Mouse (Mus musculus) spleen, postnatal 14 days (tissue): ENCODE results near the gene Mob3b.

Source experiments
- DNase-seq, 2 experiments: peaks; one replicate each; pipeline ENCODE4 v3.0.0; 2021 to 2022; ENCODE audit warnings: low spot score in 2 of 2

Gene Mob3b

GRCm38 (mm10) chr4:35114950-35115349, 42.3 kb downstream of the Mob3b start:
- DNase-seq: no peak

DNA sequence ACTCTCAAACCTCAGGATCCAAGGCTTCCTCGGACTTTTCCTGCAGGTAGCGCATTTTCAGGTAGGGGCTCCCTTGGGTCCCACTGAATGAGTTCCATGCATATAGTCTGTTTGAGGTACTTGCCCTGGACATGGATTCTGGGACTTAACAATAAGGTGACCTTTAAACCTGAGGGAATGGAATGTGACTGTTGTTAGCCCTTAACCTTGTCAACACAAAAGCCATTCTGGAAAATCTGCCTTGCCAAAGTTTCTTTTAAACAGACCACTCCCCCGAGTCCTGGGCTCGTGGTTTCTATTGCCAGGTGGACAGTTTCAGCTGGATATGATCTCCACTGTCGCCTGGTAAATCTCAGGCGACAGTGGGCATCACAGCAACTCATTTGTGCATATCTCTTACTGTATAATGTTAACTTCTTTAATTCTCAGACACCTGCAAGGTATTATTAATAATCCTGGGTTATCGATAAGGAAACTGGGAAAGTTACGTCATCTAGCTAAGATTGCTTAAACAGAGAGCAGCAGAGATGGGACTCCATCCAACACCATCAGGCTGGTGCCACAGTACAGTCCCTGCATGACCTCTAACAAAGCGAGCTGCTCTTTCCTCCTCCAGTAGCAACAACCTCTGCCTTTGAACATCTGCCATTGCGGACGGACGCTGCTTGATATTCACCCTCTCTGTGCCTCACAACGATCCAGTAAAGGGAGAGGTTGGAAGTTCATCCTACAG, 43.6 kb downstream of the Mob3b start:
- no peak for DNase-seq

GRCm38 (mm10) chr4:35112452-35112851, 44.8 kb downstream of the Mob3b start:
- DNase-seq: no peak

- no peak for DNase-seq
Observed at GRCm38 (mm10) chr4:35105115-35105773, 52.0 kb downstream of the Mob3b start.

DNA sequence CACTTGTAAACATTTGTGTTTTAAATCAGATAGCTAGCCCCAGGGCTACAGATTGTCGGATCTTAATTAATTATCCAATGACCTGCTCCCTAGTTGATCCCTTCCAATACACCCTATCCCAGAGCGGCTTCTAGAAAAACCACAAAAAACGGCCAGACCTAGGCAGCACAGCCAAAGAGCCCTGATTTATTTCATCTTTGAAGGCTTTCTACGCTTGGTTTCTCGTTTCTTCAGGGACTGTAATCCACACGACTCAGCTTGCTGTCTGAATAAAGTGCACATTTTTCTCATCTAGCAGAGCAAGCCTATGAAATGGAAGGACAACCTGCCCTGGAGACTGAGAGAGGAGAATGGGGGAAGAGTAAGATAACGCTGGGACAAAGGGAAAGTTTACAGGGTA, 56.1 kb downstream of the Mob3b start:
- DNase-seq: no peak

GRCm38 (mm10) chr4:35099865-35100780, 57.2 kb downstream of the Mob3b start:
- peak; percentile 22 to 37 for DNase-seq

GRCm38 (mm10) chr4:35099210-35099864, 57.9 kb downstream of the Mob3b start:
- no peak for DNase-seq

GRCm38 (mm10) chr4:35098552-35098951, 58.7 kb downstream of the Mob3b start:
- DNase-seq: no peak

DNA sequence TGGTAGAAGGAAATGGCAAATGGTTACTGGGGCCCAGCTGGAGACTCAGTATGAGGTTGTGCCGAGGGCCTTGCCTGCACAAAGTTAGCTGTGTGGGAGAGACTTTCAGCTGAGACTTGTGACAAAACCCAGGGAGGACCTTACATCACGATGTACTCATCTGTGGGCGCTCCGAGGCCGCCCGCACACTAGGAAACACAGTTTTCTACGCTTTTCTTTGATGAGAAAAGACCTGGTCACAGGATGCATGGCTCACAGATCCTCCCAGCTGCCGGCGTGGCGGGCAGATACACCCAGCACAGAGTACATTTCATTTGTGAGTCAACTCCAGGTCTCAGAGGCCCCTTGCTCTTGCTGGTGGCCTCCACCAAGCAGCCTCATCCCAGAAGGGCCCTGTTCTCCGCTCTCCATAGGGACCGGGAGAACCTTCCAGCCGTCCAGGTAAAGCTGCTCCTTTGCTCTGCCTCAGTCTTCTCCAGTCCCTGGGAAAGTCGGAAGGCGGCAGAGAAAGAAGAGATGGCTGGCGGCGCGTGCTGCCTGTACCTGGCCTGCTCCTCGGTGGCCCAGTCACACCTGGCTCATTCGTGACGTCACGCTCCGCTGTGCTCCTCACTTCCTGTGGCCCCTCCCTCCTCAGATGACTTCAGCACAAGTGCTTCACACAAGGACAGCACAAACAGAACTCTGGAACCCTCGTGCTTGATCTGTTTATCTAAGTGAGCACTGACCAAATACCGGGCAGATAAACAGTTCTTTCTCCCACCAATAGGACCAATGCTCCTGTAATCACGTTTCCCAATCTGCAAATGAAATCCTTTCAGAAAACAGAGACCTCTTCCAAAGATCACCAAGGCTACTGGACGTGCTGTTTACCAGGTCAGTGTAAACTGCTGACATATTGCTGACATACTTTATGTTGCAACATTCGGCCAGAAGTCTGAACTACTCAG, 60.8 kb downstream of the Mob3b start:
- peak; percentile 21 to 42 for DNase-seq

- no peak for DNase-seq
Observed at GRCm38 (mm10) chr4:35092457-35092856, 64.8 kb downstream of the Mob3b start.

- DNase-seq: no peak
Observed at GRCm38 (mm10) chr4:35091157-35091784, 66.0 kb downstream of the Mob3b start.

DNA sequence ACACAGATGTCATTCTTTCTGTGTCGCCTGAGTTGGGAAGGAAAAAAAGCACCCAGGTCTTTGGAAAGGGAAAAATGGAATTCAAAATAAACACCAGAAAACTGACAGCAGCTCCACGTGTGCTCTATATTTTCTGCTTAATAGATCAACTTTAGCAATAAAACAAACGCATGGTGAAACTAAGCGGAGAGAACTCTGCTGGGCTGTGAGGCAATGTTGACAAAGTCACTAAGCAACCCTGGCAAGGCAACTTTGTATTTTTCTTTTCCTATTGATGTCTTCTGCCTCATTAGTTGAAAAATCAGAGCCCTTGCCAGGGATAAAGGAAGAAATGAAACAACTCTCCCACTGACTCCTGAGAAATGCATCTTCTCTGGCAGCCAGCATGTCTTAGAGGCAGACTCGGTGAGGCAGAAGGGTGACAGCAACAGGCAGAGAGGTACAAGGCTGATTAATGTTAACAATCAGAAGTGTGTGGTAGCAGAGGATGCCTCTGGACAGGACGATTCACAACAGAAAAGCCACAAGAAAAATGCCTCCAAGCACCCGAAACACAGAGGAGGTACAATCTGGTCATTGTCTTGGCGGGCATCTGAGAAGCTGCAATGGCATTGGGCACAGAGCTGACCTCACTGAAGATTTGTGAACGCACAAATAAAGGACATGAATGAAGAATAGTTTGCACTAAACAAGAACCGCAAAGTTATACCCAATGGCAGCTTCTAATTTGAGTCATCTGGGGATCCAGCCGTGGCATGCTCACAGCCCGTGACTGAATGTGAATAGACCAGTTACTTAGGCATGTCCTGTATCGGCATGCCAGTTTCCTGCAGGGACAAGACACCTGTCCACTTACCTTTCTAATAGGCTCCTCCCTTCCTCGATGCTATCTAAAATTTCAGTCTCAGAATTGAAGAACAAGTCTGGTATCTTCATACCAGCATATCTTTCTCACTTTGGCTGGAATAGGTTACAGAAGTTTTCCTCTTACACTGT, 67.7 kb downstream of the Mob3b start:
- DNase-seq: no peak

GRCm38 (mm10) chr4:35086067-35086700, 71.1 kb downstream of the Mob3b start:
- DNase-seq: no peak

DNA sequence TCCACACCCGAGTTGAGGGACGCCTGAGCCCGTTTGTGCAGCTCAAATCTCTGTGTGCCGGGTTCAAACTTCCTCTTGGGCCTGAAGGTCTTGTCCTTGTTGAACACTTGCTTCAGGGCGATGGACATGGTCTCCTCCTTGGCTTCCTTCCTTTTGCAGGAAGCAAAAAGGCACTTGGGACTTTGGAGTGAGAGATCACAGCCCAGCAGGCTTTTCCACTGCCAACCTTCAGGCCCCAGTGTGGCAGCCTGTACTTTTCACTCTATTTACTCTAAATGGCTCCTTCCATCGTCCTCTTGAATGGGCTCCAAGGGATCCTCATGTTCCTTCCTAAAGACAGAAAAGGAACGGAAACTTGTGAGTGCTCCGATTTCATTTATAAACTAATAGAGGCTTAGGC, 73.2 kb downstream of the Mob3b start:
- no peak for DNase-seq

DNA sequence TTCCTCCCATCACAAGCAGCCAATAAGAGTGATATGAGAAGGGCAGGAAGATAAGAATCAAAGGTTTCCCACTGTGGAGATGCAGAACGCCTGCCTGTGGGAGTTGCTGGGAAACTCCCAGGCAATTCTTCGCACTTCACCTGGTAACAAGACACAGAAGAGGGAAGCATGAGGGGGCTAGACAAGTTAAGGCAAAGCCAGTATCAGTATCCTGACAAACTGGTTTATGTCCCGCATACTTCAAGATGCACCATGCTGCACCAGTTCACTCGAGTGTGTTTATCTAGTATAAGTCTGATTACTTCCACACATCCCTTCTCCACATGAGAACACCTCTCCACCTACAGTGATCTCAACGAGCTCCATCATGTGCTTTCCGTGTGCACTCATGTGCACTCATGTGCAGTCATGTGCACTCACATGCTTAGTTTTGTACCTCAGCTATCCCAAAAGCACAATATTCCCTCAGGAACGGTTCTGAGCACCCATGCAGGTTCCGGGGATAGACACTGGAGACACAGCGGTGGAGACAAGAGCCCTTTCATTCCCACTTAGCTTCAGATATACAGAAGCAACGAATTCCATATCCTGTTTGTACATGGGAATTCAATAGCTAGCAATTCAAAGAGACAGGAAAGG, 74.7 kb downstream of the Mob3b start:
- no peak for DNase-seq

GRCm38 (mm10) chr4:35080285-35080684, 77.0 kb downstream of the Mob3b start:
- no peak for DNase-seq

DNA sequence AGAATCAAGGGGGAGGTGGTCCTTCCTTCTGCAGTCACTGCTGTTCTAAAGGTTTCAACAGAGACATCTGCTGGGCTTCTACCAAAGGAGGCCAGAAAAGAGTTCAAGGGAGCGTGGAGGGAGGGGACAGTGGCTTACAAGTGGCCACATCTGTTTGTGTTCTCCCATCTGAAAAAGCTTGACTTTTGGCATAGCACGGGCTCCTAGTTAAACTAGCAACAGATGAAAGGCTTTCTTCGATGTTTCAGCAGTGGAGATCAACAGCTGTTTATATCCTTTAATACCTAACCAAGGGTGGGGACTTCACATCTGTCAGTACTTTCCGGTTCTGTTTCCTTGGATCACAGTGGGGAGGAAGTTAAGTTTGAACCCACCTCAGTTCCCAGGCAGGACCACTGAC, 88.5 kb downstream of the Mob3b start:
- DNase-seq: no peak

DNA sequence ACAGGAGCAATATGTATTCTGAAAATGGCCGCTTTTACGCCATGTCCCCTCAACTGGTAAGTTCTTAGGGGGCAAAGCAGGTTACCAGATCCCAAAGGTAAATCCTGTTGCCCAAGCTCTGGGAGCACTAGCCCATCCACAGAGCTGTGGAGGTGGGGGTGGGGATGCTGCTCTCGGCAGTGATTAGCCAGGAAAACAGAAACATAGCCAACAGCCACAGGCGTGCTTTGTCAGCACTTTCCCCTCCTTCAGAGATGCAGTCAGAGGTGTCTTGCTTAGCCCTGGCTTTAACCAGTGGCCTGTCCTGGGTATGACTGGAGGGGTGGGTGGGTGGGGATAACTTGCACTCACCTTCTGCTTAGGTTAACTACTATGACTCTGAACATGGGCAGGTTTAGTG, 91.1 kb downstream of the Mob3b start:
- no peak for DNase-seq
